Mouse (Mus musculus) layer of hippocampus, adult 18-20 months (tissue): ENCODE results near the gene Txn1. TPM values are rescaled to one million over a fixed set of nuclear protein-coding genes. Genes with fewer than 3 reads are reported as not detected.

Experiments
- DNase-seq, 2 experiments: peaks; one replicate each; pipeline ENCODE4 v3.0.0; 2022; ENCODE audit warnings: low spot score in 2 of 2
- long read RNA-seq: library from polyadenylated mRNA; stranded (forward); transcript quantifications from one replicate; pipeline ENCODE4 v2.0.0, GENCODE M21; 2021
- total RNA-seq, 2 experiments: library from RNA; stranded (reverse); gene quantifications; 2 replicates each; pipeline ENCODE4 v1.2.3; 2021

The Txn1 gene
- 10 to 100 TPM; 95.7 to 97.6 TPM for total RNA-seq
- long read RNA-seq, transcript Txn1-201 (5 exons, 1,051 nt), result major isoform, 36 of 37 reads
- long read RNA-seq, partial matches to known transcripts, result 0 of 37 reads
- long read RNA-seq, other reads (novel, unspliced or antisense), result 1 of 37 reads

DNA sequence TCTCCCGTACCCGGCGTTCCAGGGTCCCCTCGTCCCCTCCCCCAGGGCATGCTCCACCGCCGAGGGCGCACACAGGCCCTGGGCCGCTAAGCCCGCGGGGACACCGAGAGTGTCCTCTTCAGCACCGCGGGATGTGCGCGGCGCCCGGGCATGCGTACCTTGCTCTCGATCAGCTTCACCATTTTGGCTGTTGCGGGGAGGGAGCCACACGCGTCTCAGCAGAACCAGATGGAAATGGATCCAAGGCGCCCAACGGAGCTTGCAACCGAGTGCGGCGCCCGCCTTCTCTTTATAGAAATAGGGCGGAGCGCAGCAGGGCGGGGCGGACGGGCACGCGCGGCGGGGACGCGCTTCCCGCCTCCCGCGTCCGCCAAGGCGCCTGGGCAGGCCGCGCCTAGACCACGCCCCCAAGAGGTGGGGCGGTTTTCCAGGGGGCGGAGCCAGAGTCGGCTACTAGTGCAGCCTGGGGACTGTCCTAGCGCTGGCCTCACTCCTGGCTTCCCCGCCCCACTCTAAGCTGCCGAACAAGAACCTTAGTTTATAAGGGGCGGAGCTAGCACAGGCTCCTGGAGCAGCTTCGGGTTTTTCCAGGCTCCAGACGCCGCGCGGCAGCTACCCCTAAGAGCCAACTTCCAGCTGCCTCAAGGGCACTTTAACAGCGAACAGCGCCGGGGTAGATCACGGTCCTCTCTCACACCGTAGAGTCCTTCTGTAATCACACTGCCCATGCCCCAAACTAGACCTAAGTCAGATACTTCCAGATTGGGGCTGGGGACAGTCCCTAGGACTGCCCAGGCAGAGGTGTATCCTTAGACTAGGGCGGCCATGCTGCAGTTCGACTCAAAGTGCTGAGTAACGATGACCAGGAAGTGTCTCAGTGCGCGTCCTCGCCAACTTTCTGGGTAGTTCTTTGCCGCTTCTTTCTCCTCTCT lies at the start of gene Txn1:
TSS of gene Txn1 (minus strand) at position 383 of the 932 bp plus-strand sequence.
- DNase-seq, result peak; percentile 91 to 95

GRCm38 (mm10) chr4:58003501-58003900 lies 47.3 kb upstream of the Txn1 start:
- no peak for DNase-seq

- DNase-seq, result no peak
Observed at GRCm38 (mm10) chr4:57991425-57991824, 35.2 kb upstream of the Txn1 start.

DNA sequence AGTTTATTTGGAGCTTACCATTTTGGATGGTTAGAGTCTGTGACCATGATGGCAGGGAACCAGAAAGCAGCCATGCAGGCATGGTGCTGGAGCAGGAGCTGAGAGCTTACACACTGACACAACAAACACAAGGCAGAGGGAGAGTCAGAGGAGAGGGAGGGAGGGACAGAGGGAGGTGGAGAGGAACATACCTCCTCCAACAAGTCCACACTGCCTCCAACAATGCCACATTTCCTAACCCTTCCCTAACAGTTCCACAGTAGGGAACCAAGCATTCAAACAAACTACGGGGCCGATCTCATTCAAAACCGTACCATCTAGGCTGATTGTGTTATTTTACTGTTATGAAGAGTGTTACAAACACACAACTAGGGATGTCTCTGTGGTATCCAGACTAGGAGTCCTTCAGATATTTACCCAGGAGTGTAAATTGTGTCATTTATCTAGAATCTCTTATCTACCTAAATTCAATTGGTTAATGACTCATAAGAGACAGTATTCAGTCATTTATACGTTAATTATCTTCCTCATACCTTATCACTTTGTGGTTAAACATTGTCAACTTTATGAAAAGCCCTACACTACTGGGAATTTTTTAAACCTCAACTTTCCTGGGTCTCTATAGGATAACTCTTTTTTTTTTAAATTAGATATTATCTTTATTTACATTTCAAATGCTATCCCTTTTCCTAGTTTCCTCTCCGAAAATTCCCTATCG lies 18.3 kb upstream of the Txn1 start:
- DNase-seq, result no peak

- no peak for DNase-seq
Observed at GRCm38 (mm10) chr4:57973592-57974268, 17.5 kb upstream of the Txn1 start.

- DNase-seq, result no peak
Observed at GRCm38 (mm10) chr4:57970285-57970684, 14.1 kb upstream of the Txn1 start.

GRCm38 (mm10) chr4:57967195-57967594 lies 11.0 kb upstream of the Txn1 start:
- no peak for DNase-seq

GRCm38 (mm10) chr4:57965516-57965915 lies 9.3 kb upstream of the Txn1 start:
- DNase-seq, result no peak

- peak in 1 of 2 experiments; percentile 15 for DNase-seq
Observed at GRCm38 (mm10) chr4:57964143-57964542, 7.9 kb upstream of the Txn1 start.

- no peak for DNase-seq
Observed at GRCm38 (mm10) chr4:57959056-57959455, 2.8 kb upstream of the Txn1 start.

DNA sequence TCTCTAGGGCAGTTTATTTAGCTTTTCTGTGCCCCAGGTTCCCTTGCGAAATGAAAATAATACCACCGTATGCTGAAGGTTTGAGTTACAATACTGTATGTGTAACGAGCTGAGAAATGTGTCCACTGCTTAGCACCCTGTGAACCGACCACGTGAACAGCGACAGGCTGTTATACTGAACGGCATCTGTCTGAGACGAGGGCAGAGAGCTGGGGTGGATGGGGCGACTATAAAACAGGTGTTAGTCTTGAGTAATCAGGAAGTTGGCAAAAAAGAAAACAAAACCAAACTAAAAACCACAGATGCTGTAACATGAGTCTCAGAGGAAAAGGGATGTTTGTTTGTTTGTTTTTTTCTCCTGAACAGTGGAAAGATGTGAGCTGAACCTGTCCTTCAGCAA lies 1.9 kb upstream of the Txn1 start:
- DNase-seq, result no peak

DNA sequence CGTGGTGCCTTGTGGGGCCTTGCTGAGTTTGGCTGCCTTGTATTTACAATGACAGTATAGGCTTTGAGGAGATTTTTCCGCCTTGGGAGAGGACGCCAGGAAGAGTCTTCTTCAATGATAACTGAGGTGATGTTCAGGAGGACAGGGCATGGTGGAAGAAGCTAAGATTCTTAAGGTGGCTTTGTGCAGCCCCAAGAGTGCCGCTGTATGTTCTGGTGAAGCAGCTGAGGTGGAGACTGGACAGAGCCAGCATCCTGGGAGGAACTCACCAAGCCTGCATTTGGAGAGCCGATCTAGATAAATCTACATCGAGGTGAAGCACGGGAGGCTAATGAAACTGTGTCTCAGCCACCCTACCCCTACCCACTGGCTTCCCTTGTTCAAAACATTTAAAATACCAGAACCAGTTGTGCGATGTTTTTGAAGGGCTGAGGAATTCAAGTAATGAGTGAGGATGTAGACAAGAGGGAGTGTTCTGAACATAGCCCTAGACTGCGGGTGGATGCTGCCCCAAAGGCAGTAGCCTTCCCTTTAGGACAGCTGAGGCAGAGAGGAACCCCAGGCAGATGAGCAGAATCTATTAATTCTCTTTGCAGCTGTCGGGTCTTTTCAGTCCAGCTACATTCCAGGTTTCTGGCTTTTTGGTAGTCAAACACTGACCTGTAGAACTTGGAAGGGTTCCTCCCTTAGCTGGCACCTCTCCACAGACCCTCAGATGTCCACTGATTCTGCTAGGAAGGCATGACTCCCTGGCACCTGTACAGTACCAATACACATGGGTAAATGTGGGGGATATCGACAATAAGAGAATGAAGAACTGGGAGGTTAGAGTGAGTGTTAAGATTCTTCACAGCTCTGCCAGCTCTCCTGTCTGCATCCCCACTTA lies 1.2 kb upstream of the Txn1 start:
- DNase-seq, result no peak

GRCm38 (mm10) chr4:57955544-57955958 lies 660 bp downstream of the Txn1 start:
- peak; percentile 30 to 60 for DNase-seq

DNA sequence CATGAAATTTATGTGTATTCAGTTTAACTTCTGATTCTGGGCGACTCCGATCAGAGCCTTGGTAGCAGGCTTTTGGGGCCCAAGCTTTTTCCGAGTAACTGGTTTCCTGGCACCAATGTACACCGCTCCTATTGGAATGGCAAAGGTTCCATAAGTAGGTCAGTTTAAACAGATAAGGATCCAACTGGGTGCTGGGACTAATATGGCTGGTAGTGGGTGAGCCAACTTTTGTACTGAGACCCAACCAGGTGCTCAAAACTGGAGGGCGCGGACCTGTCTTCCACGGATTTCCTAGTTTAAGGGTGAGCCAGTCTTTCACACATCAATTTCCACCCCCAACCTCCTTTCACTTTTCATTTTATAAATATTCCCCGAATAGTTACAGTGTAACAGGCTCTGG lies 1.2 kb downstream of the Txn1 start:
- no peak for DNase-seq

DNA sequence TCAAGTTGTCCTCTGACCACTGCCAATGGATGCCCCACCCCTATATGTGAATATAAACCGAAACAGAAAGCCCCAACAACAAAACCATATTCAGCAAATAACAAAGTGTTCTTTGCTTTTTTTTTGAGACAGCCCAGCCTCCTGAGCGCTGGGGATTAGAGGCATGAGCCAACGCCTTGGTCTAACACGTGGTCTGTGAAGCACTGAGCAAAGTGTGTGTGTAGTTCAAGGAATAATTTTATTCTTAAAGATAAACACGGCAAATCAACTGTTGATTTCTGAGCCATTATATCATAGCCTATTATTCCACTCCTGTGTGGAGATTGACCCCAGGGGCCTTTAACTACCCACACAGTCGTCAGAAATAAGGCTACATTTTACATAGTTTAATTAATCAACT lies 1.6 kb downstream of the Txn1 start:
- no peak for DNase-seq

DNA sequence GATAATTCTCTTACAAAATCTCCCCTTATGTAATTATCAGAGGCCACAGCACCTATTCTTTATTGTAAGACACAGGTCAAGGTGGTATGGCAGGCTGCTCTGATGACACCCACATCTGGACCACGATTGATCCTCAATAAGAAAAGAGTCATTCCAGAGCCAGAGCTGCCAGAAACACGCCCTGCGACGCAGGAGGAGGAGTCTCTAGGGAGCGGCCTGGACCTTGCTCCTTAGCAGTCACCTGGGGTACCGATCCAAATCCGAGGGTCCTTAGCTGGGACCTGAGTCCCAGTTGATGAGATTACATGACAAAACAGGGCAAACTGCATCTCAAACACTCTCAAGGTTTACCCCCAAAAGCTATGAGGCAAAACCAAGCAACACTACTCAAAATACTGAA lies 2.4 kb downstream of the Txn1 start:
- DNase-seq, result no peak

DNA sequence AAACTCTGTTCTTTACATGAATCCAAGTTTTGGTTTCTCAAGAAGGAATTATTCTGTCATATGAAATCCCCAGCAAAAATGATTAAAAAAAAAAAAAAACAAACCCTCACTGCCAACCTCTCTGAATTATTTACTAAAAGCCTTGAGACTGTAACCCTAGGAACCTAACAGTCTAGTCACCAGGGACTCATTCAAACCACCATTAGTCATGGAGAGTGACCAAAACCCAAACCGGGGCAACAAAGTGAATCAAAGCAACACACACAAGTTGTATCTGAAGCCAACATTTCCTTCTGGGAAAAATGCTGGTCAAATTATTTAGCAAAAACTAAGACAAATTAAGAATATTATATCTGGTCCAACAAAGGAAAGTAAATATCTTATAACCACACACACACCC lies 3.3 kb downstream of the Txn1 start:
- DNase-seq, result no peak

- DNase-seq, result no peak
Observed at GRCm38 (mm10) chr4:57952416-57952815, 3.8 kb downstream of the Txn1 start.

GRCm38 (mm10) chr4:57949866-57950265 lies 6.3 kb downstream of the Txn1 start:
- no peak for DNase-seq

DNA sequence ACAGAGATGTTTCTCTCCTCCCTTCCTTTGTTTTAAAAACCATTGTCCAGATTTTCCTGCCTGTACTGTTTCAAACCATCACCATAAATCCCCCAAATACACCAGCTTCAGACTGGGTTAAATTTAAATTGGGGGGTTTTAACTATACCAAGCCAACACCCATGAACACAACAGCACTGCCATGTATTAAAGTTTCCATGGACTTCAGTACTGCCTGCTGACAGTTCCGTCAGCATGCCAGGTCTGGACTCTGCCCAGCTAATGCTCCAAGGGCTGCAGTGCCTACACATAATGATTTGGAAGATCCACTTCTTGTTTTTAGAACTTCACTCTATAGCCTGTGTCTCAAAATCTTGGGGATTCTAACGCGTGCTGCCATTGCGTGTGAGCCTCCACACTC lies 8.7 kb downstream of the Txn1 start:
- no peak for DNase-seq

DNA sequence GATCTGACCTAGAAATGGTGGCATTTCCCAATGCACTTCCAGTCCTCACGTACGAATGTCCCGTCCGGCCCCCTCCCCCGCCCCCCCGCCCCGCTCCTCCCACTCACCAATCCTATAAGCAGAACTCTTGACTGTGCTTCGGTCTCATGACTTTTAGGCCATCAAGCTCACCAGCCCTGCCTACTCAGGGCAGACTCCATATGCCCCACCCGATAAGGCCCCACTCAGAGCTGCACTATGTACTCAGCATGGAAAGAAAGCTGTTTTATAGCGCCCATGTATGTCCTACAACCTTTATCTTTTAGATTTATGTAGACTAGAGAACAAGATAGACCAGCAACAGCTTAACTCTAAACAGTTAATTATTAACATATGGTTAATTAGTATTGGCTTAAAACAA lies 9.2 kb downstream of the Txn1 start:
- no peak for DNase-seq
